Mouse (Mus musculus) megakaryocyte-erythroid progenitor cell, adult 5-6 weeks (primary cell): ENCODE measurements around the gene Coq9. TPM values are rescaled to one million over a fixed set of nuclear protein-coding genes. Genes with fewer than 3 reads are reported as not detected.
"Not testable (repeated sequence)": the region's sequence is repeated elsewhere in the genome, so short reads cannot be mapped to it uniquely, and the experiment has no call there.

Source experiments
- ATAC-seq: replicated peaks from 2 replicates; pipeline ENCODE4 v1.8.0; 2016; ENCODE audit warnings: mild to moderate bottlenecking, inconsistent platforms; ENCODE audit not compliant: severe bottlenecking, poor library complexity, low FRiP score, low TSS enrichment
- total RNA-seq, 2 experiments: library from RNA; stranded (forward) in 1 of 2; stranded (reverse) in 1 of 2; fragments of 200-1000, 215-1000 nt in 1 of 2; fragments of >200 nt in 1 of 2; fragmentation: Nextera tagmentation in 1 of 2; gene quantifications; 2 replicates each; pipeline ENCODE4 v1.2.3; 2014 to 2017

Coq9 gene
- total RNA-seq, 2 experiments from 2014 or later = 46.0 to 92.7 TPM

GRCm38 (mm10) chr8:94819671-94820179 lies 18.4 kb upstream of the Coq9 start:
- no peak for ATAC-seq

GRCm38 (mm10) chr8:94820553-94820952 lies 17.6 kb upstream of the Coq9 start:
- ATAC-seq = no peak

GRCm38 (mm10) chr8:94821381-94821780 lies 16.7 kb upstream of the Coq9 start:
- ATAC-seq = no peak

DNA sequence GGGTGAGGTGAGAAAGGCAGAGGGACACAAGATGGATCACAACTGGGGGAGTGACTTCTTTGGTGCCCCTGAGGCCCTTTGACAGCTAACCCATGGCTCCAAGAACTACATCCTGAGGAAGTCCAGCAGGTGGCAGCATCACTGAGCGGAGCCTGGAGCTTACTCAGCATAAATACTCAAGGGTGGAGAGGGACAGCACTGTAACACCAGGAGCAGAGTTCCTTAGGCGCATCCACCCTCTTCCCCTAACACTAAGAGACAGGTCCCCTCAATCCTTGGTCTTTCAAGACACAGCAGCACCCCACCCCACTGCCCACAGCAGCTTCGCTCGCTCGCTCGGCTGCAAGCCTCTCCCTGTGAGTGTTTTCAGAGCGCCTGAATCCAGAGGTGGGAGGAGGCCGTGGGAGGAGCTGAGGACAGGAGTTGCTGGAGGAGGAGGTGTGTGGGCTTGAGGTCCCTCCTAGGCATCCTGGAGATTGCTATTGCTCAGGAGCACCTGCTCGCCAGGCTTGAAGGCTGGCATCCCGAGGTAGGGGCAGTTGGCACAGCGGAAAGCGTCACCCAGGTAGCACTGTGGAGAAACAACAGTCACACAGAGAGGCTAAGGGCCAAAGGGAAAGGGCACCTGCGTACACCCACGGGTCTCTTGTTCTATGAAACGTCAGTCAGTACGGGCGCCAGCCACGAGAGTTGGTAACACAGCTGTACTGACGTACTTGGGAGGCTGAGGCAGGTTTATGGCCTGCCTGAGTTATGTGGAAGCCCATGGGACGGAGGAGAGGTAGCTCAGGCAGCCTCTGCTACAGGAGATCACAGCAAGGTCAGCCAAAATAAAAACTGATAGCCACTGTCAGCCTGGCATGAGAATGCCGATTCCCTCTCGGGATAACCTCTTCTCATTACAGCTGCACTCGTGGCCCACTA lies 15.2 kb upstream of the Coq9 start:
- peak; percentile 89 for ATAC-seq

GRCm38 (mm10) chr8:94825170-94825569 lies 13.0 kb upstream of the Coq9 start:
- ATAC-seq = no peak

GRCm38 (mm10) chr8:94826210-94826609 lies 11.9 kb upstream of the Coq9 start:
- ATAC-seq = no peak

- no peak for ATAC-seq
These were observed 9.8 kb upstream of the Coq9 start for GRCm38 (mm10) chr8:94828284-94828683.

GRCm38 (mm10) chr8:94833901-94834405 lies 4.2 kb upstream of the Coq9 start:
- ATAC-seq = not testable (repeated sequence)

DNA sequence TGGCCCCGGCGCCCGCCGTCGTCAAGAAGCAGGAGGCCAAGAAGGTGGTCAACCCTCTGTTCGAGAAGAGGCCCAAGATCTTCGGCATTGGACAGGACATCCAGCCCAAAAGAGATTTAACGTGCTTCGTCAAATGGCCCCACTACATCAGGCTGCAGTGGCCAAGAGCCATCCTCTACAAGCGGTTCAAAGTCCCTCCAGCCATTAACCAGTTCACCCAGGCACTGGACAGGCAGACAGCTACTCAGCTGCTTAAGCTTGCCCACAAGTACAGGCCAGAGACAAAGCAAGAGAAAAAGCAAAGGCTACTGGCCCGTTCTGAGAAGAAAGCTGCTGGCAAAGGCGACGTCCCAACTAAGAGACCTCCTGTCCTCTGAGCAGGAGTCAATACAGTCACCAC lies 2.4 kb upstream of the Coq9 start:
- not testable (repeated sequence) for ATAC-seq

DNA sequence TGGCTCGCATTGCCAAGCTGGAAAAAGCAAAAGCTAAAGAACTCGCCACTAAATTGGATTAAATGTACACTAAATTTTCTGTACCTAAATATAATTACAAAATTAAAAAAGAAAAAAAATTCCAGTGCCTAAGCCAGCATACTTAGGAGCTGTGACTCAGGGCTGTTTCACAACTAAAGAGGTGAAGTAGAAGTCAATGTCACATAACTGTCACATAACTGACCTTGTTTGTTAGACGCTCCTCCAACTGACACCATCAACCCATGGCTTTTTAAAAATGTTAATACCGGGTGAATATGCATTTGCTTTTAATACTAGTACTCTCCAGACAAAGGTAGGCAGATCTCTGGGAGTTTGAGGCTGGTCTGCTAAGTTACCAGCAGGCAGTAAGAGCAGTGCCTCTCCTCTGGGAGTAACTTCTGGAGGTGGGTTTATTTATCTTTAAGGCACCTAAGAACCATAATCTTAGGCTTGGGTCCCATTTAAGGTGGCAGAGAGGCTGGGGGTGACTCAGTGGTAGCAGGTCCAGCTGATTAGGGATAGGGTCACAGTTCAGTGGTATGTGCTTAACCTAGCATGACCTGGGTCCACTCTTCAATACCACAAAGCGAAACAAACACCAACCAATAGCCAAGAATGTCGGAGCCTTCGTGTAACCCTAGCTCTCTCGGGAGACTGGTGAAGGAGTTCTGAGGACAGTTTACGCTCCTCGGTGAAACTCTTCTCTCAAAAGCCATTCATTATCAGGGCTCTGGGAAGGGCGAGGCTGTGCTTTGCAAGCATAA lies 1.5 kb upstream of the Coq9 start:
- ATAC-seq = no peak

DNA sequence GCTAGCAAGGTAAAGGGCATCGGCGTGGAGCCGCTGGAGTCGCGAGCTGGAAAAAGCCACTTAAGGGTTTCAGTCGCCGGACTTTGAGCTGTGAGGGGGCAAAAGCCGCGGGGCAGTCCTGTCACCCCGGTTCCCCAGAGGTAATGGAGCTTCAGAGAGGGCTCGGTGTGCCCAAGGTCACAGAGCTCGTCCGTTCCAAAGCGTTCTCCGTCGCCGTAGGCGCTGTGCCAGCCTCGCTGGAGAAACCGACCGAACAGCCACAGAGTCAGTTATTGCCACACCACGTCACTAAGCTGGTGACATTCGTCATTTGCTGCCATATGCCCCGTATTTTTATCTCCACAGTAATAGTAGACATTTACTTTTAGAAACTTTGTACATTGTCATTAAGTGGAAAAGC lies 479 bp downstream of the Coq9 start:
- peak; percentile 74 for ATAC-seq

GRCm38 (mm10) chr8:94841183-94841582 lies 3.1 kb downstream of the Coq9 start:
- no peak for ATAC-seq

DNA sequence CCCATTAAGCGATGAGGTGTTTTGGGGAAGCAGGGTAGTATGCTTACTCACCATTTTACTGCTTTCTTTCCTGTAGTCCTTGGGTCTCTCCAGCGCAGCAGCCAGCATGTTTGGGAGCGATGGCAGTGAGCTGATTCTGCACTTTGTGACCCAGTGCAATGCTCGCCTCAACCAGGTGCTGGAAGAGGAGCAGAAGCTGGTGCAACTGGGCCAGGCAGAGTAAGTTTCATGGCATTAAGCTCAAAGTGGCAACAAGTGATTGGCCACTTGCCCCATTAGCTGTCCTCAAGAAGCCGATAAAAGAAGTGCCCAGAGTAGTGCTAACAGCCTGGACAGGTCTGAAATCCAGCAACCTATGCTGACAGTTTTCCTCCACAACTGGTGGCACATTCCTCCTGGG lies 11.9 kb downstream of the Coq9 start:
- ATAC-seq = no peak

- not testable (repeated sequence) for ATAC-seq
These were observed 16.6 kb downstream of the Coq9 start for GRCm38 (mm10) chr8:94854761-94855160.

DNA sequence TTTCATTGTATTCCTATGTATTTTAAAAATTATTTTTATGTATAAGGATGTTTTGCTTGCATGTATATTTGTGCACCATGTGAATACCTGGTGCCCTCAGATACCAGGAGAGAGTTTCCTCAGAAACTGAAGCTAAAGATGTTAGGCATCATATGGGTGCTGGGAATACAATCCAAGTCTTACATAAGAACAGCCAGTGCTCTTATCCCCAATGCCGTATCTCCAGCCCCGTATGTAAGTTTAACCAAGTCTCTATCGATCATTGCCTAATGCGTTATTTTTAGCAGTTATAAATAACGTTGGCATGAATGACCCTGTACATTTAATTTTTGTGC lies 18.9 kb downstream of the Coq9 start:
- no peak for ATAC-seq

DNA sequence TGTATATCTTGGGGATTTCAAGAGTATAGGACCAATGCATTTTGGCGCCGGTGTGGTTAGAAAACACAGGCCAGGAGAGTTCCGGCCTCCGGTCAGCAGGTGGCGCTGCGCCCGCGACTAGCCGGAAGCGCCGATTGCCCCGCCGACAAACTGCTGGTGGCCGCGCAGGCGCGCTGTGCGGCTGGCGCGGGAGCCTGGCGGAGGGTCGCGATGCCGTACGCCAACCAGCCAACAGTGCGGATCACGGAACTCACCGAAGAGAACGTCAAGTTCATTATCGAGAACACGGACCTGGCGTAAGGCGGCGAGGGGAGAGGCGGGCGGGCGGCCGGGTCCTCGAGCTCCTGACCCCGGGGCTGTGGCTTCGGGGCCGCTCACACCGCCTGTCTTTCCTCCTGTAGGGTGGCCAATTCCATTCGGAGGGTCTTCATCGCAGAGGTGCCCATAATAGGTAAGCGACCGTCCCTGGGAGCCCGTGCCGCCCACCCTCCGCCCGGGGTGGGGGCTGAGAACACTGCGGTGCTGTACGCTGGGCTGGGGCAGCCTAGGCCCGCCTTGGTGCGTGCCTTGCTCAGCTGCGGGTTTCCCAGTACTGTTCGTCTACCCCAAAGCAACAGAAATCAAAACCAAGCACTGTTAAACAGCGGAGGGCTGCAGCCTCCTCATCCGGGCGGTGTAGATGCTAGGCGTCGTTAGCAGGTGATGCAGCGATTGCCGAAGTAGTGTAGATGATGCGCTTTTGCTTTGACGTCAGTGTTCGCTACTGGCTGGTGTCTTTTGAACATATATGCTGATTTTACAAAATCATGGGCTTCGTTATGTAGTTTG lies 19.4 kb downstream of the Coq9 start, which contains the start of gene Polr2c:
TSS of gene Polr2c (plus strand) at position 105 of the 828 bp plus-strand sequence.
- ATAC-seq = peak; percentile 72

- peak; percentile 50; the same call in 1 of the 2 replicates for ATAC-seq
These were observed 23.3 kb downstream of the Coq9 start for GRCm38 (mm10) chr8:94861352-94861910.

DNA sequence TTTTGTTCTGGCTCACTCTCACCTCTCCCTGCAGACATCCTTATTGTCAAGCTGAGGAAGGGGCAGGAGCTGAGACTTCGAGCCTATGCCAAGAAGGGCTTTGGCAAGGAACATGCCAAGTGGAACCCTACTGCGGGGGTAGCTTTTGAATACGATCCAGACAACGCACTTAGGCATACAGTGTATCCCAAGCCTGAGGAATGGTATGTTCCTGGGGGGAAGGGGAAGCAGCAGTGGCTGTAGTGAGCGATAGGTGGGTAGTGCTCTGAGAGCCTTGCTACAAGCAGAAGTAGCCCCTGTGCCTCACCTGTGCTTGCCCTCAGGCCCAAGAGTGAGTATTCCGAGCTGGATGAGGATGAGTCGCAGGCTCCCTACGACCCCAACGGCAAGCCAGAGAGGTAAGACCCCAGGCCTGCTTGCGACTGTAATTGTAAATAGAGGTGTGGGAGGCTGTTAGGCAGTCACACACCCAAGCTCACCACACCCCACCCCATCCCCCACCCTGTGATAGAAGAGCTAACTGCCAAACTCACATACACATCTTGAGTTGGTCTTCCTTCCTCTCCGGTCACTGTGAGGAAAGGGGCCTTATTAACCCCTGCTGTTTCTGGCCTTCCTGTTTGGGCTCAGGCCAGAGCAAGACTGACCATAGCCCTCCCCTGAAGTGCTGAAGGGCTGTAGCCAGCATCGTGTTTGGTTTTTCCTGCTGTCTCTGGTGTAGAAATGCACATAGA lies 24.5 kb downstream of the Coq9 start:
- ATAC-seq = no peak
